Mouse (Mus musculus): ENCODE data around the gene Prop1. TPM values are rescaled to one million over a fixed set of nuclear protein-coding genes. Genes with fewer than 3 reads are reported as not detected.

The Prop1 gene
- polyA plus RNA-seq, 1 experiment, result not detected

Other genes with a start within 250 kb of the Prop1 start
- 17.3 and 22.2 TPM in 2 replicates for gene Zfp354c, start 126.0 kb downstream of the Prop1 start, polyA plus RNA-seq (2012; rRNA removed)
- gene Zfp879, start 112.2 kb downstream of the Prop1 start, polyA plus RNA-seq (2012; rRNA removed), result 1.9 TPM in 2 replicates
- 0.04 TPM in 1 of 2 replicates, not detected in the other for gene Grm6, start 103.1 kb downstream of the Prop1 start, polyA plus RNA-seq (2012; rRNA removed)
- gene Zfp454, start 66.1 kb downstream of the Prop1 start, polyA plus RNA-seq (2012; rRNA removed), result 5.6 and 6.0 TPM in 2 replicates
- 16.1 and 19.2 TPM in 2 replicates for gene Zfp2, start 37.6 kb downstream of the Prop1 start, polyA plus RNA-seq (2012; rRNA removed)
- gene Zfp354b, start 22.1 kb downstream of the Prop1 start, polyA plus RNA-seq (2012; rRNA removed), result 2.6 and 2.8 TPM in 2 replicates
- not detected in 2 replicates for gene 4933414I15Rik, start 10.0 kb downstream of the Prop1 start, polyA plus RNA-seq (2012; rRNA removed)
- gene Olfr1378, start 12.8 kb upstream of the Prop1 start, polyA plus RNA-seq (2012; rRNA removed), result not detected in 2 replicates
- gene Olfr1377, start 28.2 kb upstream of the Prop1 start, polyA plus RNA-seq (2012; rRNA removed), result not detected in 2 replicates
- not detected in 2 replicates for gene Olfr51, start 49.8 kb upstream of the Prop1 start, polyA plus RNA-seq (2012; rRNA removed)
- gene Olfr54, start 60.5 kb upstream of the Prop1 start, polyA plus RNA-seq (2012; rRNA removed), result not detected in 2 replicates
- not detected in 2 replicates for gene Olfr1375, start 94.3 kb upstream of the Prop1 start, polyA plus RNA-seq (2012; rRNA removed)
- 9.8 and 12.5 TPM in 2 replicates for gene Zfp354a, start 105.5 kb upstream of the Prop1 start, polyA plus RNA-seq (2012; rRNA removed)

Measured in frontal cortex, adult 2 months (tissue).